Comparison of ENCODE assay signal across 1 mouse cellular context in the genomic region with DNA sequence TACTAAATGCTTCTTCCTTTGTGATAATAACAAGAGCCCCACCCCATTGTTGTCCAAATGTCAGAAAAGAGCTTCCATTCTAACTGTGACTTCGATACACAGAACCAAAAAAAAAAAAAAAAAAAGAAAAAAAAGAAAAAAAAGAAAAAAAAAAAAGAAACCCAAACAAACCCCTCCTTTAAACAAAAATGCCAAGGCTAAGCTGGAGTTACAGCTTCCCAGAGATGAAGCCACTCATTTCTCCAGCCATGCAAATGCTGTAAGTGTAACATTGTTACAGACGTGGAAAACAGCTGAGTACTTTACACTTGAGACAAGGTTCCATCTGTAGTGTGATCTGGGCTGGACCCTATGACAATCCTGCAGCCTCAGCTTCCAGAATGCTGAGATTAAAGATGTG.
TF ChIP-seq lines count a peak whose summit lies in the region.

No protein-coding gene starts in this region.

TF ChIP-seq in MEL, 35 proteins besides CTCF, POLR2A, EP300 and RAD21 (continued from another document):
- TF ChIP-seq CHD1 (IDR thresholded peaks at IDR 0.05; ENCODE audit: low read depth, low read length) (0 out of 2 replicates have a peak, but pooled peaks have one; percentile 42), RCOR1 (IDR thresholded peaks at IDR 0.05; ENCODE audit: low read depth, low read length) (peak; percentile 56; the same call in 1 of the 2 replicates)
